Mouse (Mus musculus) ES-Bruce4 (cell line): ENCODE measurements around the gene Atp2b1. TPM values are rescaled to one million over a fixed set of nuclear protein-coding genes. Genes with fewer than 3 reads are reported as not detected.

ENCODE experiments used
- H3K27ac ChIP-seq: 2 replicates; pipeline ENCODE4 v1.5.1; 2012; ENCODE audit warnings: low read length, inconsistent platforms; ENCODE audit not compliant: insufficient read depth
- H3K27me3 ChIP-seq: 2 replicates; pipeline ENCODE4 v1.6.1; 2012; ENCODE audit warnings: mild to moderate bottlenecking, low read length, inconsistent platforms; ENCODE audit not compliant: control insufficient read depth, poor library complexity, insufficient read depth, severe bottlenecking
- H3K36me3 ChIP-seq: 2 replicates; pipeline ENCODE4 v1.6.1; 2012; ENCODE audit warnings: inconsistent platforms, mild to moderate bottlenecking, low read length, moderate library complexity; ENCODE audit not compliant: control insufficient read depth, poor library complexity, insufficient read depth, severe bottlenecking
- H3K4me1 ChIP-seq: one replicate; pipeline ENCODE4 v1.8.1; 2011; ENCODE audit warnings: low read length; ENCODE audit not compliant: control insufficient read depth, insufficient read depth
- H3K4me3 ChIP-seq: 2 replicates; pipeline ENCODE4 v1.5.1; 2011; ENCODE audit warnings: low read depth, mild to moderate bottlenecking, low read length
- H3K9ac ChIP-seq: 2 replicates; pipeline ENCODE4 v1.6.1; 2012; ENCODE audit warnings: low read depth, mild to moderate bottlenecking, inconsistent platforms; ENCODE audit not compliant: poor library complexity, severe bottlenecking
- H3K9me3 ChIP-seq: replicated peaks from 2 replicates; pipeline ENCODE4 v1.6.1; 2012; ENCODE audit warnings: mild to moderate bottlenecking, low read length, inconsistent platforms; ENCODE audit not compliant: control insufficient read depth, poor library complexity, insufficient read depth, severe bottlenecking
- CTCF ChIP-seq: IDR thresholded peaks from one replicate; pipeline ENCODE4 v1.8.1; 2011; ENCODE audit warnings: low read depth, low read length
- EP300 ChIP-seq: IDR thresholded peaks from 2 replicates; pipeline ENCODE4 v1.6.1; 2011; ENCODE audit warnings: low read depth, low read length; ENCODE audit not compliant: insufficient read depth
- POLR2A ChIP-seq: IDR thresholded peaks from one replicate; pipeline ENCODE4 v1.8.1; 2011; ENCODE audit warnings: low read length; ENCODE audit not compliant: insufficient read depth
- polyA plus RNA-seq: library from polyadenylated mRNA; stranded (reverse); fragments of >200 nt; gene quantifications from 2 replicates; pipeline ENCODE4 v1.2.4, GENCODE M21; 2011; ENCODE audit warnings: low read depth; ENCODE audit not compliant: missing spikeins, insufficient read depth, insufficient read length

Gene Atp2b1
- polyA plus RNA-seq, 1 experiment, result 68.1 TPM

DNA sequence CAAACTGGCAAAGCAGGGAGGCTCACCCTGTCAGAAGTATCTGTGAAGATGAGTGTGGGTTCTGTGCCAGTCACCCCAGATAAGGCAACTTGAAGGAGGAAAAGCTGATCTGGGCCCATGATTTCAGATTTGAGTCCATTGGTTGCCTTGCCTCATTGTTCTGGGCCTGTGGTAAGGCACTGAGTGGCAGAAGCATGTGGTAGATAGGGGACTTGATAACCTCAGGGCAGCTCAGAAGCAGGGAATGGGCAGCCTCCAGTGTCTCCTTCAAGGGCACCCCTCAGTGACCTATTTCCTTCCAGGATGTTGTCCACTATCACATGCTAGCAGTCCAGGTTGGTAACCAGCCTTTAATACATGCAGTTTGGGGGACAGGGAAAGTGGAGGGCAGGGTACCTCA is 12.8 kb downstream of the Atp2b1 start:
- no peak overlapping the region for H3K4me3 ChIP-seq
- H3K27ac ChIP-seq, result no peak overlapping the region
- H3K27me3 ChIP-seq, result no peaks in the 10 kb centered on the region
- no peaks in the 10 kb centered on the region for H3K36me3 ChIP-seq
- H3K9ac ChIP-seq, result no peak overlapping the region
- TF ChIP-seq CTCF (no peak), POLR2A (no peak), EP300 (no peak)
- no peaks in the 10 kb centered on the region for H3K9me3 ChIP-seq
- H3K4me1 ChIP-seq, result no peaks in the 10 kb centered on the region

DNA sequence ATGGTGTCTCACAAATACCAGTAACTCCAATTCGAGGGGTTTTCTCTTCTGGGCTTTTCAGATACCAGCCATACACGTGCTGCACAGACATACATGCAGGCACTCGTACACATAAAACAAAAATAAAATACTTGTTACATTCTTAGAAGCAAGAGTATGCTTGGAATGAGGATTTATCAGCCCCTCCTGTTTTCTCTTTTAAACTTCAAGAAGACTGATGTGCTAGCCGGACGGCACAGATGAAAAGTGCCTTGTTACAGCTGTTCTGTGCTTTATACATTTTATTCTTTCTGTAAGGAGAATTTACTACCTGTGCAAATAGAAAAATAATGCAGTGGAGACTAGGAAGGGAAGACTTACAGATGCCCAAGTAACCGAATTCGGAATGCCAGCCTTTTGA is 15.2 kb downstream of the Atp2b1 start:
- no peaks in the 10 kb centered on the region for H3K4me1 ChIP-seq
- no peaks in the 10 kb centered on the region for H3K27me3 ChIP-seq
- no peak overlapping the region for H3K27ac ChIP-seq
- H3K9ac ChIP-seq, result no peak overlapping the region
- H3K36me3 ChIP-seq, result no peaks in the 10 kb centered on the region
- TF ChIP-seq EP300 (no peak), CTCF (no peak), POLR2A (no peak)
- H3K9me3 ChIP-seq, result no peaks in the 10 kb centered on the region; the same call in 1 of the 2 replicates
- H3K4me3 ChIP-seq, result no peak overlapping the region

DNA sequence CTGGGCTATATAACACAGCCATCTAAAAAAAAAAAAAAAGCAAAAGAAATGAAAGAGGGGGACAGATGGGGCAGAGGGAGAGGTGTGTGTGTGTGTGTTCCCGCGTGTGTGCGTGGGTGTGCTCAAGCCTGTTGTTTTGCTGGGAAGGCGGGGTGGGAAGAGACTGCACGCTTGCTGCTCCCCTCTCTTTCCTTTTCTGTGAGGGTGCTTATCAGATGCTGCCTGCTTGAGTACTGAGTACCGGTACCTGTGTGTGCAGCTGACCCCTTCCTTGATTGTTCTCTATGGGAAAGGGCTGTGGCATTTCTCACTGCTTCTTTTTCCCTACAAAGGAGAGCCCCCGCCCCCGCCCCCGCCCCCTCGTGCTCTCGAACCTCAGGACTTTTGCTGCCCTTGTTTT is 15.9 kb downstream of the Atp2b1 start:
- no peak overlapping the region for H3K27ac ChIP-seq
- H3K4me3 ChIP-seq, result no peak overlapping the region

DNA sequence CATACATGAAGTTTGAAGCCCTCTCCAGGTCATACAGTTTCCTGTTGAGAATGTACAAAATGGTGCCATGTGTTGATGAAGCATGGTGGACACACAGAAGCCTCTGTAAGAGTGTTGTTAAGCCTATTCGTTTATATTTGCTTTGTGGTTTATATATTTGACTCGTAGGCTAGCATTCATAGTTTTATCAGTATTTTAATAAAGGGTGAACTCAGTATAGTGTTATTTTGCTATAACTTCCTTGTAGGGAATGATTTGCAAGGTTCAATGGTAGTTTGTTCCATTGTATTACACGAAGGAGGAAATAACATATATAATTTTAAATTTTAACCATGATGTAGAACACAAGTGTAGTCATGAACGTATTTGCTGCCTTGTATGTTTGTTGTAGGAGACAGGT is 25.9 kb downstream of the Atp2b1 start:
- TF ChIP-seq EP300 (no peak), CTCF (no peak), POLR2A (no peak)
- no peak overlapping the region for H3K27ac ChIP-seq

More for the DNA sequence above, 15.9 kb downstream of the Atp2b1 start:
- Histone ChIP-seq H3K9ac (no peak overlapping the region), H3K4me1 (no peaks in the 10 kb centered on the region), H3K36me3 (no peaks in the 10 kb centered on the region), H3K9me3 (no peaks in the 10 kb centered on the region; the same call in 1 of the 2 replicates), H3K27me3 (no peaks in the 10 kb centered on the region)
- TF ChIP-seq POLR2A (no peak), CTCF (no peak), EP300 (no peak)

DNA sequence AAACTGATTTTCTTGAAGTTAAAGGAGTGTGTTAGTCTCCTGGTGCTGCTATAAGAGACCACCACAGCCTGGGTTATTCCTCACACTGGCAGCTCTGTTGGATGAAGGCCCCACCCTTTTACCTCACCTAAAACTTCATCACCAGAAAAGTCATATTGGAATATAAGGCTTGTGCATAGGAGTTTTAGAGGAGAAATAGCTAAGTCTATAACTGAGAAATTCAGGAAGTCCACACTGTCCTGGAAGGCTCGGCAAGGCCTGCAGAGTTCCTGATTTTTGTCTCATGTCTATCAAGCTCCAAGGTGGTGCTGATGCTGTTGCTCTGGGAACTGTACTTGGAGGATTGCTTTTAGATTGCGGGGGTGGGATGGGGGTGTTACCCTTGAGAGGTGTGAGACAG is 26.6 kb downstream of the Atp2b1 start:
- Histone ChIP-seq H3K9me3 (no peaks in the 10 kb centered on the region), H3K27me3 (no peaks in the 10 kb centered on the region), H3K36me3 (no peaks in the 10 kb centered on the region; the same call in 1 of the 2 replicates), H3K9ac (no peak overlapping the region), H3K4me3 (no peak overlapping the region), H3K27ac (no peak overlapping the region), H3K4me1 (no peaks in the 10 kb centered on the region)
- TF ChIP-seq EP300, result no peak
- TF ChIP-seq POLR2A, result no peak
- no peak for TF ChIP-seq CTCF

More for the DNA sequence above, 25.9 kb downstream of the Atp2b1 start:
- no peaks in the 10 kb centered on the region; the same call in 1 of the 2 replicates for H3K36me3 ChIP-seq
- H3K4me1 ChIP-seq, result no peaks in the 10 kb centered on the region
- no peak overlapping the region for H3K9ac ChIP-seq
- no peak overlapping the region for H3K4me3 ChIP-seq
- H3K9me3 ChIP-seq, result no peaks in the 10 kb centered on the region
- no peaks in the 10 kb centered on the region for H3K27me3 ChIP-seq

DNA sequence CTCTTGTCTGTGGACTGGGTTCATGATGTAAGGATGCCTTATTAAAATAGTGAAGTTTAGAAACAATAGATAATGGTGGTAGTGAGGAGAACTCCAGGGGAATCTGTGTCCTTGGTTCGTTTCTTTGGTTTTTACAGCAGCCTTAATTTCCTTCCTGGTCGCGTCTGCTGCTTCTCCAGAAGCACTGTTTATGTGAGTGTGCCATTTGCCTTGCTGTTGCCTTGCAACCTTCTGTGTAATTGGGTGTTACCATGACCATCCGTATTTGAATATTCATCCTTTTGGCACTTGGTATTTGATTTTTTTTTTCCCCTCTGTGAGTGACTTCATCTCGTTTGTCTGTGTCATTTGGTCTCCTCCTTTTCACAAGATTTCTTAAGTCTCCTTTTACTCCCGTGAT is 27.8 kb downstream of the Atp2b1 start:
- no peaks in the 10 kb centered on the region; the same call in 1 of the 2 replicates for H3K36me3 ChIP-seq
- TF ChIP-seq EP300, result no peak

More for the DNA sequence above, 27.8 kb downstream of the Atp2b1 start:
- H3K4me3 ChIP-seq, result no peak overlapping the region
- H3K27me3 ChIP-seq, result no peaks in the 10 kb centered on the region
- H3K27ac ChIP-seq, result no peak overlapping the region
- H3K9ac ChIP-seq, result no peak overlapping the region
- H3K9me3 ChIP-seq, result no peaks in the 10 kb centered on the region
- H3K4me1 ChIP-seq, result no peaks in the 10 kb centered on the region
